Mouse (Mus musculus) cerebellum, postnatal 10 days (tissue): Measurements from ENCODE around the gene Pmp22.
A peak's percentile ranks its signal among the peaks of the same experiment; 100 is the strongest.

ENCODE experiments used
- DNase-seq, 2 experiments: peaks; one replicate each; pipeline ENCODE4 v3.0.0; 2021; ENCODE audit warnings: mixed read lengths in 2 of 2

Pmp22 gene

GRCm38 (mm10) chr11:63129375-63129774 is 593 bp downstream of the Pmp22 start:
- no peak for DNase-seq

GRCm38 (mm10) chr11:63129840-63130239 is 1.1 kb downstream of the Pmp22 start:
- DNase-seq = no peak

GRCm38 (mm10) chr11:63130497-63130896 is 1.7 kb downstream of the Pmp22 start:
- DNase-seq = peak; percentile 84 to 95

GRCm38 (mm10) chr11:63131001-63131692 is 2.4 kb downstream of the Pmp22 start:
- DNase-seq = peak in 1 of 2 experiments; percentile 27

- DNase-seq = no peak
Measured at GRCm38 (mm10) chr11:63131693-63132040, 2.9 kb downstream of the Pmp22 start.

- no peak for DNase-seq
Measured at GRCm38 (mm10) chr11:63132151-63132500, 3.3 kb downstream of the Pmp22 start.

- peak; percentile 65 to 78 for DNase-seq
Measured at GRCm38 (mm10) chr11:63132501-63133435, 4.0 kb downstream of the Pmp22 start.

GRCm38 (mm10) chr11:63134021-63134420 is 5.2 kb downstream of the Pmp22 start:
- no peak for DNase-seq

GRCm38 (mm10) chr11:63134742-63135482 is 6.1 kb downstream of the Pmp22 start:
- peak in 1 of 2 experiments; percentile 43 for DNase-seq

- peak; percentile 97 to 98 for DNase-seq
Measured at GRCm38 (mm10) chr11:63135622-63136021, 6.8 kb downstream of the Pmp22 start.

GRCm38 (mm10) chr11:63136205-63136604 is 7.4 kb downstream of the Pmp22 start:
- no peak for DNase-seq

- DNase-seq = no peak
Measured at GRCm38 (mm10) chr11:63136836-63137416, 8.1 kb downstream of the Pmp22 start.

- DNase-seq = no peak
Measured at GRCm38 (mm10) chr11:63138739-63139138, 10.0 kb downstream of the Pmp22 start.

GRCm38 (mm10) chr11:63142311-63142710 is 13.5 kb downstream of the Pmp22 start:
- DNase-seq = no peak

- no peak for DNase-seq
Measured at GRCm38 (mm10) chr11:63142816-63143215, 14.0 kb downstream of the Pmp22 start.

GRCm38 (mm10) chr11:63143486-63143885 is 14.7 kb downstream of the Pmp22 start:
- DNase-seq = no peak

- no peak for DNase-seq
Measured at GRCm38 (mm10) chr11:63146601-63147000, 17.8 kb downstream of the Pmp22 start.

GRCm38 (mm10) chr11:63148276-63148675 is 19.5 kb downstream of the Pmp22 start:
- DNase-seq = no peak

GRCm38 (mm10) chr11:63151857-63152256 is 23.1 kb downstream of the Pmp22 start:
- no peak for DNase-seq

GRCm38 (mm10) chr11:63157117-63157516 is 28.3 kb downstream of the Pmp22 start:
- DNase-seq = no peak

GRCm38 (mm10) chr11:63160926-63161325 is 32.1 kb downstream of the Pmp22 start:
- DNase-seq = no peak

GRCm38 (mm10) chr11:63162806-63163205 is 34.0 kb downstream of the Pmp22 start:
- peak in 1 of 2 experiments; percentile 44 for DNase-seq

GRCm38 (mm10) chr11:63163550-63163949 is 34.8 kb downstream of the Pmp22 start:
- no peak for DNase-seq
